Mouse (Mus musculus): Measurements from ENCODE around the gene Npr2. TPM values are rescaled to one million over a fixed set of nuclear protein-coding genes. Genes with fewer than 3 reads are reported as not detected.

Npr2 gene
- polyA plus RNA-seq, 1 experiment, result 140 TPM

DNA sequence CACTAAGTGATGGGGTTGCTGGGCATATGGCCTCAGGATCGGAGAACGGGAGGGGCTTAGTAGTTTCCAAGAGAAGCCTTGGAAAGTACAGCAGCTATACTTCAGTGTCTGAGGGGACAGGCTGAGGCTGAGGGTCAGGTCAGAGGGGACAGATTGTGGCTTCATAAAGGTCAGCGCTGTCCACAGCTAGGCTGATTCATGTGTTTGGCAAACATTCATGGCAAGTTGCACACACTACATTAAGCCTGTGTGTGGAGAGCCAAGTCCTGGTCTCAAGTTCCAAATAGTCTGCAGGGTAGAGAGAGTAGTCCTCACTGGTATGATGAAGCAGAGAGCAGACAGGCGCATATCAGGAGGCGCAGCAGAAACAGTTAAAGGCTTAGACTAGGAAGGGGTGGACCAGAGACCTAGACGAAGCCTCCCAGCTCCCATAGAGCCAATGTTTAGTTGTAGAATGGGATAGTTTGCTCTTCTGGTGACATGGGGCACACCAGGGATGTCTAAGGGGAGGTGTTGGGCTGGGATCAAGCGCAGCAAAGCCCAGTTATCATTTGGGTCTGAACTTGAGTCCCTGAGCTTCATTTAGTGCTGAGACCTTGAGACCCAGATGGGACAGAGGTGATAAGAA, 47.8 kb downstream of the Npr2 start:
- no peak for TF ChIP-seq POLR2A (IDR thresholded peaks at IDR 0.05; ENCODE audit: borderline replicate concordance, insufficient read depth, low read length)
- TF ChIP-seq CTCF (IDR thresholded peaks at IDR 0.05; ENCODE audit: borderline replicate concordance, insufficient read depth, low read depth, low read length), result no peak
- no peak overlapping the region for H3K27ac ChIP-seq (ENCODE audit: insufficient read depth, low read length)
- peaks cover 18% of the 10 kb centered on the region for H3K4me1 ChIP-seq (ENCODE audit: control insufficient read depth, insufficient read depth, low read length)
- no peak overlapping the region for H3K4me3 ChIP-seq (replicated peaks; ENCODE audit: insufficient read depth, low read depth, low read length)
- no peaks in the 10 kb centered on the region for H3K27me3 ChIP-seq (ENCODE audit: control insufficient read depth, insufficient read depth, low read length)
- 48% methylated on average over 7 of the region's 7 CpGs for WGBS
- DNase-seq, result peak in 1 of 2 experiments; percentile 55

DNA sequence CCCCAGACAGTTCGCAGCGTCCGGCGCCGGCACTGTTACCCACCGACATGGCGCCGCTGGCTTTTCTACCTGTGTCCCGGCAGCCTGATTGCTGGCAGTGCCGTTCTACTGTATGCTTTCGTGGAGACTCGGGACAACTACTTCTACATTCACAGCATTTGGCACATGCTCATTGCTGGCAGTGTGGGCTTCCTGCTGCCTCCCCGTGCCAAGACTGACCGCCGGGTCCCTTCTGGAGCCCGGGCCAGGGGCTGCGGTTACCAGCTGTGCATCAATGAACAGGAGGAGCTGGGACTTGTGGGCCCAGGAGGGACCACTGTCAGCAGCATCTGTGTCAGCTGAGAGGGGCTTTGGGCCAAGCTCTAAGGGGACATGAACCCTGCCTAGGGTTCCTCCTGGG, 58.3 kb downstream of the Npr2 start:
- Histone ChIP-seq H3K27me3 (ENCODE audit: control insufficient read depth, insufficient read depth, low read length) (no peaks in the 10 kb centered on the region), H3K4me1 (ENCODE audit: control insufficient read depth, insufficient read depth, low read length) (peaks cover 25% of the 10 kb centered on the region), H3K27ac (ENCODE audit: insufficient read depth, low read length) (no peak overlapping the region), H3K4me3 (replicated peaks; ENCODE audit: insufficient read depth, low read depth, low read length) (no peak overlapping the region)
- 27% methylated on average over 17 of the region's 17 CpGs for WGBS
- TF ChIP-seq POLR2A (IDR thresholded peaks at IDR 0.05; ENCODE audit: borderline replicate concordance, insufficient read depth, low read length) (no peak), CTCF (IDR thresholded peaks at IDR 0.05; ENCODE audit: borderline replicate concordance, insufficient read depth, low read depth, low read length) (no peak)
- no peak for DNase-seq

DNA sequence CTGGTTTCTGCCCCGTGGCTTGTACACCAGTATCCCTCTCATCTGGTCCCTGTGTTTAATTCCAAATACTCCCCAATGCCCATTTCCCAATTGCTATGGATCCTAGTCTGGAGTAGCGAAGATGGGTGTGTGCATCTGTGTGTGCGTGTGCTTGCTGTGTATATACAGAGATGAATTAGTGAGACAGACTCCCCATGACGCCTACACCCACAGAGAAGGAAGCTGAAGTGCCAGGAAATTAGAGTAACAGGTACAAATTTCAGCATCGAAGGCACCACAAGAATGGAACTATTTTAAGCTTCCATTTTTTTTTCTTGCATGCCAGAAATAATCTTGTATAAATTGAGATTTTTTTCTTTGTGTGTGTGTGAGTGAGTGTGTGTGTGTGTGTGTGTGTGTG, 59.3 kb downstream of the Npr2 start:
- H3K27me3 ChIP-seq (ENCODE audit: control insufficient read depth, insufficient read depth, low read length), result no peaks in the 10 kb centered on the region
- no peak overlapping the region for H3K27ac ChIP-seq (ENCODE audit: insufficient read depth, low read length)
- H3K4me3 ChIP-seq (replicated peaks; ENCODE audit: insufficient read depth, low read depth, low read length), result no peak overlapping the region
- DNase-seq, result no peak
- peaks cover 25% of the 10 kb centered on the region for H3K4me1 ChIP-seq (ENCODE audit: control insufficient read depth, insufficient read depth, low read length)
- TF ChIP-seq POLR2A (IDR thresholded peaks at IDR 0.05; ENCODE audit: borderline replicate concordance, insufficient read depth, low read length) (no peak), CTCF (IDR thresholded peaks at IDR 0.05; ENCODE audit: borderline replicate concordance, insufficient read depth, low read depth, low read length) (no peak)
- WGBS, result 50% methylated on average over 5 of the region's 5 CpGs

DNA sequence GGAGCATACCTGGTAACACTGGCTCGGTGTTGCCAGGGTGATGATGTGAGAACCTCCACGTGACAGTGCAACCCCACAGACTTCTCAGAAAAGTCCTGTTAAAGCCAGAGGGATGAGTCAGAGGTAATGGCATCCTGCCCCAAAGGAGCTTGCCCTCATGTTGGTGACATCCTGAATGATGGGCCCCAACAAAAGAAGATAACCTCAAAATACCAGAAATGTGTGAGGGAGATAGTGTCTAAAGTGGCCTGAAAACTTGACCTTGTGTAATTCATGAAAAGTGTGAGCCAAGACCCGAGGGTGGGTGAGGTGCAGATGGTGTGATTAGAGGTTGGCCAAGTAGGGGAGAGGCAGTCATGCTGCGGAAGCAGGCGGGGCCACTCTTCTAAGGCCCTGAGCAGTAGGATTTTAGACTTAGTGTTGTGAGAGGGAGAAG, 62.1 kb downstream of the Npr2 start:
- H3K27me3 ChIP-seq (ENCODE audit: control insufficient read depth, insufficient read depth, low read length), result no peaks in the 10 kb centered on the region
- no peak overlapping the region for H3K27ac ChIP-seq (ENCODE audit: insufficient read depth, low read length)
- peak in 1 of 2 experiments; percentile 57 for DNase-seq
- WGBS, result 40% methylated on average over 5 of the region's 5 CpGs
- TF ChIP-seq POLR2A (IDR thresholded peaks at IDR 0.05; ENCODE audit: borderline replicate concordance, insufficient read depth, low read length), result no peak
- TF ChIP-seq CTCF (IDR thresholded peaks at IDR 0.05; ENCODE audit: borderline replicate concordance, insufficient read depth, low read depth, low read length), result no peak
- H3K4me3 ChIP-seq (replicated peaks; ENCODE audit: insufficient read depth, low read depth, low read length), result no peak overlapping the region
- peaks cover 37% of the 10 kb centered on the region for H3K4me1 ChIP-seq (ENCODE audit: control insufficient read depth, insufficient read depth, low read length)

DNA sequence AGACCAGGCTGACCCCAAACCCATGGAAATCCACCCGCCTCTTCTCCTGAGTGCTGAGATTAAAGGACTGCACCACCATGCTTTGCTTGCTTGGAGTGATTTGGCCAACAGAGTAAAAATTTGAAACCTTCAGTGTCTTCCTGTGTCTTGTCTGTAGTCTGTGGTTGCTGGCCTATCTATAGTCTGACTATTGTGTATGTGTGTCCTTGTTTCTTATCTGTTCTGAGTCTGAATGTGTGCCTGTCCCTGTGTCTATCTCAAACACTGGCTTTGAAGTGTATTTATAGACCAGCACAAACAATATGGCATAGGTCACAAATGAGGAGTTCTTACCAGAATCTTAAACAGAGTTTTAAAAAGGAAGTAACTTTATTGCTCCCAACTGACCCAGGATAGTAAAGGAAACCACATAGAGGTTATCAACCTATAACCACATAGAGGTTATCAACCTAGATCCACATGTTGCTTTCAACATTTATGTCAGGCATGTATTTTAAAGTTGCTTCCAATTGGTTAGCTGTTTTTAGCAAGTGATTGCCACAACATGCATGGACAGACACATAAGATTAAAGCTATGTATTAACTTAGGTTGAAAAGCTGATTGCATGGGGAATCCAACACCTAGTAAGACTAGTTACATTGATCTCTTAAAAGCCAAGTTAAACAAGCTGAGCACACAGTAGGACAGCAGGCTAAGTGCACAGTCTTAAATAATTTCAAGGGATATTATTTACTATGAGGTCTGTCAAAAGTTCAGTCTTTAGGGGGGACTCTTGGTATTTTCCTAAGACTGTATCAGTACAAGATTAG, 62.9 kb downstream of the Npr2 start:
- Histone ChIP-seq H3K4me3 (replicated peaks; ENCODE audit: insufficient read depth, low read depth, low read length) (no peak overlapping the region), H3K27ac (ENCODE audit: insufficient read depth, low read length) (no peak overlapping the region), H3K27me3 (ENCODE audit: control insufficient read depth, insufficient read depth, low read length) (no peaks in the 10 kb centered on the region), H3K4me1 (ENCODE audit: control insufficient read depth, insufficient read depth, low read length) (peaks cover 33% of the 10 kb centered on the region)
- no peak for DNase-seq
- WGBS, result 100% methylated on average over 1 of the region's 1 CpGs
- TF ChIP-seq CTCF (IDR thresholded peaks at IDR 0.05; ENCODE audit: borderline replicate concordance, insufficient read depth, low read depth, low read length) (no peak), POLR2A (IDR thresholded peaks at IDR 0.05; ENCODE audit: borderline replicate concordance, insufficient read depth, low read length) (no peak)

DNA sequence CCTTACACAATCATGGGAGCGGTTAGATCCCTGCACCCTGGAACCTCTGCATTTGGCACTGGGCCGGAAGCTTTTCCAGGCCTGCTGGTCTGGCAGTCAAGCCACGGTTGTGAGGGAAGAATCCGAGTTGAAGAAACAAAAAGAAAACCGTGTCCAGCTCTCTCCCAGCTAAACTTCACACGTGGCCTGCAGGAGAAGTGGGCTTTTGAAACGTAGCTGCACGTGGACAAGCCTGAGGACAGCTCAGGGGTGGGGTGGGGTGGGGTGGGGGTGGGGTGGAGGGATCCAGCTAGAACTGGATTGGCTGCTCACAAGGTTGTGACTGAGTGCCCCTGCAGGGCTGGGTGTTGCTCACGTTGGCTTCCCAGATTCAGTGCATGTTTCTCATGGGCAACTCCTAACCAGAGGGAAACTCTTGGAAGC, 63.5 kb downstream of the Npr2 start:
- WGBS, result 60% methylated on average over 9 of the region's 9 CpGs
- no peak for DNase-seq

DNA sequence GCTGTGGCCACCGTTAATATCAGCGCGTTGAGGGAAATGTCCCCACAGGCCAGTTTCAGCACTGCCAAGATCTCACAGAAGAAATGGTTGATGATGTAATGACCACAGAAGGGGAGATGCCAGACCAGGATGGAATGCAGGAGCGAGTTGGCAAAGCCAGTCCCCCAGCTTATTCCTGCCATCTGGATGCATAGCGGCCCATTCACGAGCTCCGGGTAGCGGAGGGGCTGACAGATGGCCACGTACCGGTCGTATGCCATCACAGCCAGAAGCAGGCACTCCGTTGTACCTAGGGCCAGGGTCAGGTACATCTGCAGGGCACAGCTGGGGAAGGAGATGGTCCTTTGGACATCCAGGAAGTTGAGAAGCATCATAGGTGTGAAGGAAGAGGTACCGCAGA, 64.8 kb downstream of the Npr2 start:
- no peak overlapping the region for H3K4me3 ChIP-seq (replicated peaks; ENCODE audit: insufficient read depth, low read depth, low read length)
- DNase-seq, result peak; percentile 63 to 76
- H3K27ac ChIP-seq (ENCODE audit: insufficient read depth, low read length), result no peak overlapping the region
- H3K27me3 ChIP-seq (ENCODE audit: control insufficient read depth, insufficient read depth, low read length), result no peaks in the 10 kb centered on the region
- H3K4me1 ChIP-seq (ENCODE audit: control insufficient read depth, insufficient read depth, low read length), result peaks cover 21% of the 10 kb centered on the region
- WGBS, result 22% methylated on average over 13 of the region's 13 CpGs
- TF ChIP-seq CTCF (IDR thresholded peaks at IDR 0.05; ENCODE audit: borderline replicate concordance, insufficient read depth, low read depth, low read length), result no peak
- no peak for TF ChIP-seq POLR2A (IDR thresholded peaks at IDR 0.05; ENCODE audit: borderline replicate concordance, insufficient read depth, low read length)

More for the DNA sequence above, 63.5 kb downstream of the Npr2 start:
- Histone ChIP-seq H3K27ac (ENCODE audit: insufficient read depth, low read length) (no peak overlapping the region), H3K4me3 (replicated peaks; ENCODE audit: insufficient read depth, low read depth, low read length) (no peak overlapping the region), H3K27me3 (ENCODE audit: control insufficient read depth, insufficient read depth, low read length) (no peaks in the 10 kb centered on the region), H3K4me1 (ENCODE audit: control insufficient read depth, insufficient read depth, low read length) (peaks cover 27% of the 10 kb centered on the region)
- TF ChIP-seq CTCF (IDR thresholded peaks at IDR 0.05; ENCODE audit: borderline replicate concordance, insufficient read depth, low read depth, low read length) (no peak), POLR2A (IDR thresholded peaks at IDR 0.05; ENCODE audit: borderline replicate concordance, insufficient read depth, low read length) (no peak)

DNA sequence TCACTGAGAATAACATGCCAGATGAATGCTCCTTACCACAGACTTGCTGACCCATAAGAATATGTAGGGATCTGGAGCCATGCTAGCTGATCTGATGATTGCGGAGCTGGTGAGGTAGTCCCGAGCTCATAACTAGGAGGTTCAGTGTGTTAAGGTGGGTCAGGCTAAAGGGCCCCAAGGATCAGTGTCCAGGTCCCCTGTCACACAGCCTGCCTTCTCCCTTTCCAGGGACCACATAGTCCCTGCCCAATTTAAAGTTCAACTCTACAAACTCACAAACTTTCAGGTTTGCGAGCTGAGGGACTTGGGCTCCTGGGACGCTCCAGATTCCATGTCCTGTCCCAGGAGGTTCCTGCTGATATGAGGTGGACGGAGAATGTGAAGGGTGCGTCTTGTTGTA, 69.0 kb downstream of the Npr2 start, which contains the start of gene Olfr70:
Gene Olfr70 (minus strand): TSS at position 101 of the 400 bp plus-strand sequence.
- peaks cover 14% of the 10 kb centered on the region for H3K4me1 ChIP-seq (ENCODE audit: control insufficient read depth, insufficient read depth, low read length)
- no peak within 1 kb of the TSS for H3K27ac ChIP-seq (ENCODE audit: insufficient read depth, low read length)
- no peaks in the 10 kb centered on the region for H3K27me3 ChIP-seq (ENCODE audit: control insufficient read depth, insufficient read depth, low read length)
- H3K4me3 ChIP-seq (replicated peaks; ENCODE audit: insufficient read depth, low read depth, low read length), result no peak within 1 kb of the TSS
- no peak for TF ChIP-seq CTCF (IDR thresholded peaks at IDR 0.05; ENCODE audit: borderline replicate concordance, insufficient read depth, low read depth, low read length)
- no peak for TF ChIP-seq POLR2A (IDR thresholded peaks at IDR 0.05; ENCODE audit: borderline replicate concordance, insufficient read depth, low read length)
- WGBS, result 94% methylated on average over 6 of the region's 6 CpGs
- DNase-seq, result no peak

Other genes starting within 250 kb of the Npr2 start
- gene Rusc2, start 250.0 kb upstream of the Npr2 start, polyA plus RNA-seq (2012; rRNA removed), result 63.0 and 65.8 TPM in 2 replicates
- gene Fam166b, start 202.8 kb upstream of the Npr2 start, polyA plus RNA-seq (2012; rRNA removed), result 0.87 and 2.0 TPM in 2 replicates
- gene Tesk1, start 190.0 kb upstream of the Npr2 start, polyA plus RNA-seq (2012; rRNA removed), result 51.2 and 56.3 TPM in 2 replicates
- gene Cd72, start 177.3 kb upstream of the Npr2 start, polyA plus RNA-seq (2012; rRNA removed), result 0.74 and 0.84 TPM in 2 replicates
- not detected in 2 replicates for gene Sit1, start 148.2 kb upstream of the Npr2 start, polyA plus RNA-seq (2012; rRNA removed)
- 133 and 137 TPM in 2 replicates for gene Ccdc107, start 139.0 kb upstream of the Npr2 start, polyA plus RNA-seq (2012; rRNA removed)
- gene Arhgef39, start 132.2 kb upstream of the Npr2 start, polyA plus RNA-seq (2012; rRNA removed), result 2.8 and 3.2 TPM in 2 replicates
- 15.8 and 17.7 TPM in 2 replicates for gene Car9, start 125.0 kb upstream of the Npr2 start, polyA plus RNA-seq (2012; rRNA removed)
- 18.0 and 21.1 TPM in 2 replicates for gene Tpm2, start 108.2 kb upstream of the Npr2 start, polyA plus RNA-seq (2012; rRNA removed)
- gene Creb3, start 69.6 kb upstream of the Npr2 start, polyA plus RNA-seq (2012; rRNA removed), result 70.4 and 71.2 TPM in 2 replicates
- gene Tln1, start 69.2 kb upstream of the Npr2 start, polyA plus RNA-seq (2012; rRNA removed), result 48.8 and 53.9 TPM in 2 replicates
- gene Rgp1, start 53.2 kb upstream of the Npr2 start, polyA plus RNA-seq (2012; rRNA removed), result 30.3 and 39.2 TPM in 2 replicates
- 79.8 and 80.0 TPM in 2 replicates for gene Gba2, start 53.1 kb upstream of the Npr2 start, polyA plus RNA-seq (2012; rRNA removed)
- gene Msmp, start 47.4 kb upstream of the Npr2 start, polyA plus RNA-seq (2012; rRNA removed), result not detected in 2 replicates
- 3.8 and 5.7 TPM in 2 replicates for gene Spag8, start 21.7 kb downstream of the Npr2 start, polyA plus RNA-seq (2012; rRNA removed)
- 94.3 and 99.6 TPM in 2 replicates for gene Hint2, start 24.5 kb downstream of the Npr2 start, polyA plus RNA-seq (2012; rRNA removed)
- 21.2 and 21.8 TPM in 2 replicates for gene Tmem8b, start 37.0 kb downstream of the Npr2 start, polyA plus RNA-seq (2012; rRNA removed)
- gene Fam221b, start 37.2 kb downstream of the Npr2 start, polyA plus RNA-seq (2012; rRNA removed), result 0.77 and 1.0 TPM in 2 replicates
- not detected in 2 replicates for gene Olfr70, start 68.9 kb downstream of the Npr2 start, polyA plus RNA-seq (2012; rRNA removed)
- gene Olfr71, start 78.3 kb downstream of the Npr2 start, polyA plus RNA-seq (2012; rRNA removed), result not detected in 2 replicates
- 1.6 and 1.9 TPM in 2 replicates for gene Hrct1, start 95.3 kb downstream of the Npr2 start, polyA plus RNA-seq (2012; rRNA removed)
- 0.76 and 0.88 TPM in 2 replicates for gene Spaar, start 98.1 kb downstream of the Npr2 start, polyA plus RNA-seq (2012; rRNA removed)
- gene Olfr159, start 139.1 kb downstream of the Npr2 start, polyA plus RNA-seq (2012; rRNA removed), result not detected in 2 replicates
- not detected in 2 replicates for gene Olfr156, start 192.0 kb downstream of the Npr2 start, polyA plus RNA-seq (2012; rRNA removed)
- not detected in 2 replicates for gene Olfr157, start 208.3 kb downstream of the Npr2 start, polyA plus RNA-seq (2012; rRNA removed)
- gene Olfr155, start 219.6 kb downstream of the Npr2 start, polyA plus RNA-seq (2012; rRNA removed), result not detected in 2 replicates
- 8.3 and 9.8 TPM in 2 replicates for gene Reck, start 243.6 kb downstream of the Npr2 start, polyA plus RNA-seq (2012; rRNA removed)

All from cerebellum, adult 2 months (tissue).